Mouse (Mus musculus): ENCODE data around the gene Spock3.
A peak's percentile ranks its signal among the peaks of the same experiment; 100 is the strongest.
"Not testable (repeated sequence)": the region's sequence is repeated elsewhere in the genome, so short reads cannot be mapped to it uniquely, and the experiment has no call there.

Gene Spock3

GRCm38 (mm10) chr8:62950709-62951108 is at the start of gene Spock3:
Gene Spock3 (plus strand): TSS chr8:62951009.
- no peak for DNase-seq

GRCm38 (mm10) chr8:62951173-62952134 is 645 bp downstream of the Spock3 start:
- peak; percentile 39 to 59 for DNase-seq

DNA sequence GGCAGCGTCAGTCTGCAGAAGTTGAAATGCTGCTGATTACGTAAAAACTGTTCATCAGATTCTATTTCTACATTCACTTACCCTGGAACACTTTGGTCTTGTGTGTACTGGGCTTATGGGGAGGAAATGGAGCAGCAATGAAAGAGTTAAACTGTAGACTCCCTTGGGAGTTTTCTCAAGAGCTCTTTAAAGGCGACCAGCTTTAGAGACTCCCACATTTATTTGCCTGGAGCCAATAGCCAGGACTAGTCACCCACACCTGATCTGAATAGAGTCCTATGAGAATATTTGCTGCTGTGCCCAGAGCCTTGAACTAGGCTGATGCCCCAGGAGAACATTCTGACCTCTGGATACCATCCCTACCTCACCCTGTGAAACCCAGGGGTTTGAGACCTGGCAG is 1.7 kb downstream of the Spock3 start:
- peak in 1 of 2 experiments; percentile 3 for DNase-seq

DNA sequence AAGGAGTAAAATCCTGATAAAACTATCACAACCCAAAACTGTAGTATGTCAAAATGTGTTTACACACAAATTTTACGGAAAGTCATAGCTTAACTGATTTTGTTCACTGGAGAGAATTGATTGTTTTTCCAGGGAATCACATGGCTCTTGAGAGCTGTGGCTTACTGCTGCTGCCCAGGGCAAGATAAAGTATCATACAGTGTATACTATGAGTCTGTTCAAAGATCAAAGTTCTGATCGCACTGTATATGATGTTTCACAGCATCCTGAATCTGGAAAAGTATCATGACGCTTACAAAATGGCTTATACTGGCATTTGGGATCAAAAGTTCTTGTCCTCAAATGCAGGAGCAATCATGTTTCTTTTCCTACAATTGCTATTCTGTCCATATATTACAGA is 11.8 kb downstream of the Spock3 start:
- no peak for DNase-seq

DNA sequence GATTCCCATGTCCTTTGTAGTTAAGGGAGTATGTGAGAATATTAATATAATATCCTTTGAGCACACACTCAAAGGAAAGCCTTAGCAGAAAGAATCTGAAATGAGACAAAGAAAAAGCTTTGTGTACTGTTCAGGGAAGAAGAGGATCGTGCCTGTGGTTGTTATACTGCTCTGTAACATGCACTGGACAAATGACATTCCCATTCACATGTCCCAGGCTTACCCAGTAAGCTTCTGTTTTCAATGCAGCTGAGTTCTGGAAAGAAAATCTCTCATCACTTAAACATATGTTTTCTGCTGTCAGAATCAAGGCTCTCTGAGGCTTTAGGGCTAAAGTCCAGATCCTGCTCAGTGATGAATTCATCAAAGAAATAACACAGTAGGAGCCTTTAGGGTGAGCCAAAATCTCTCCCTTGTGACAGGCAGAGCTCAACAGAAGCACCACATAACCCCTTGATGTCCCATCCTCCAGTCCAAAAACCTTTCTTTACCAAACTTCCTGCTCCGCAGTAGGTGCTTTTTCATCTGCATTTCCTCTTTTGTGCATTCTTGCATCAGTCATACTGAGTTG is 19.1 kb downstream of the Spock3 start:
- DNase-seq: peak; percentile 5 to 29

- no peak for DNase-seq
These were observed 138.2 kb downstream of the Spock3 start for GRCm38 (mm10) chr8:63088984-63089383.

GRCm38 (mm10) chr8:63098200-63098599 is 147.4 kb downstream of the Spock3 start:
- DNase-seq: no peak

DNA sequence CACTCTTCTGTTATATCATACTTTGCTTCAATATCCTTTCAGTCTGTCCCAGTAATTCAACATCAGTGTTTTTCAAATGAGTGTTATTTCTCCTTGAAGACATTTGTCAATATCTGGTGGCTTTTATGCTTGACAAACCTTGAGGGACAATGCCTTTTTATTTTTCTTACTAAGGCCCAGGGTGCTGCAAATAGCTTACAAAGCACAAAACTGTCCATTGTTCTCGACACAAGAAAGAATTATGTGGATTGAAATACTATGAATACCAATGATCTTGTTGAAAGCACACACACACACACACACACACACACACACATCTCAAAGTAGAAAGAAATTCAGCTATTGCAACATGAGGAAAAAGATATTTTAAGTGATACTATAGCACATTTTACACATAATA is 159.0 kb downstream of the Spock3 start:
- no peak for DNase-seq

- DNase-seq: no peak
These were observed 162.1 kb downstream of the Spock3 start for GRCm38 (mm10) chr8:63112919-63113318.

- no peak for DNase-seq
These were observed 169.7 kb downstream of the Spock3 start for GRCm38 (mm10) chr8:63120508-63120907.

DNA sequence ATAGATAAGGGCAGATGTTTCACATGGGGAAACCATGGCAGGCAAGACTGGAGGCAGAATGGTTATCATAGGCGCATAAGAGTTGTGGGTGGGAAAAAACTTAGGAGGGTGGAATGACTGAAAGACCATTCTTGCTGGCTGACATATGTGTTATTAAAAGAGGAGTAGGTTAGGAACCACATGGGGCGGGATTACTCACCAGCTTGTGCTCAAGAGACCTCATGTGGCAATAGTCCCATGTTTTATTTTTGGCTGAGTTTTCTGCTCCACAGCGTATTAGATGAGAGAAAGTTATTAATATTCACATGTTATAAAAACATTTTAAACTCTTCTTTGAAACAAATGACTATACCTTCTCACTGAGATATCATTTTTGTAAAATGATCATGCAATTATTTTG is 184.6 kb downstream of the Spock3 start:
- peak in 1 of 2 experiments; percentile 3 for DNase-seq

- DNase-seq: not testable (repeated sequence)
These were observed 213.1 kb downstream of the Spock3 start for GRCm38 (mm10) chr8:63163861-63164260.

- no peak for DNase-seq
These were observed 214.5 kb downstream of the Spock3 start for GRCm38 (mm10) chr8:63165326-63165725.

- no peak for DNase-seq
These were observed 219.1 kb downstream of the Spock3 start for GRCm38 (mm10) chr8:63169956-63170355.

DNA sequence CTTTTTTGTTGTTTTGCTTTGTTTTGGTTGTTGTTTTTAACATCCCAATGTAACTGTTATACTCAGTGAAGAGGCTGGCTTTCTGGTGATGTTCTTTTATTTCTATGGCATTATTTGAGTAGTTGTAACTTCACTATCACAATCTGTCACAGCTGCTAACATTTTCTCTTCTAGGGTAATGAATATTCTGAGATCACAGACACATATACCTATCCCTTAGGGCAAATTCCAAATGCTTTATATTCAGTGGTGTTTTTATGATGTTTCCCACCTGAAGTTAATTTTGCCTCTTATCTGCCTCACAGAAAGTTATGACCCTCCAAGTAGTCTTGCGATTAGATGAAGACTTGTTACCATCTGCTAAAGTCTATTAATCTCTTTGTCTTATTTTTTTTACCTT is 230.5 kb downstream of the Spock3 start:
- no peak for DNase-seq

GRCm38 (mm10) chr8:63258812-63259385 is 308.1 kb downstream of the Spock3 start:
- DNase-seq: no peak

GRCm38 (mm10) chr8:63262516-63262915 is 311.7 kb downstream of the Spock3 start:
- peak; percentile 1 to 2 for DNase-seq

GRCm38 (mm10) chr8:63335366-63335765 is 384.6 kb downstream of the Spock3 start:
- no peak for DNase-seq

DNA sequence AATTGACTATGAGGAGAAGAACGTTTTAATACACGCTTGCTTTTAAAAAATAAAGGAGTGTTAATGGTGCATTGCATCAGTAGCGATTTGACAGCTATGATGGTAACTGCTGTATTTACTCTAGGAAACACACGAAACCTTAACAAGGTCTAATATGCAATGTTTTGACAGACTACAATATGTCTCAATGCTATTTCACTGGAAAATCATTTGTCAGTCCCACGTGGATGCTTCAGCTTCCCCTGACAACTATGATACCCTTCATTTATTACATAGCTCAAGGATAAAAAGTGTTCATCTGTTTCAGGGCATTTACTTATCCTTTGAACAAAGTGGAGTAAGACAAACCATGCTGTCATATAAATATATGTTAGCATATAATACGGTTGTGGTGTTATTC is 417.8 kb downstream of the Spock3 start:
- DNase-seq: no peak

GRCm38 (mm10) chr8:63397659-63398058 is 446.9 kb downstream of the Spock3 start:
- no peak for DNase-seq
